Mouse (Mus musculus): ENCODE data around the gene Scoc. TPM values are rescaled to one million over a fixed set of nuclear protein-coding genes. Genes with fewer than 3 reads are reported as not detected.

The Scoc gene
- total and polyA plus RNA-seq, 3 experiments, result 28.9 to 79.7 (median 34.5) TPM

- no peak overlapping the region for H3K9ac ChIP-seq (ENCODE audit: insufficient read depth, low read depth)
- in situ Hi-C loops (cut with MboI; ENCODE audit: low pct_ligation_motif_present, low pct_unique_long_range_greater_than_20kb, low sequenced_read_pairs), result no loop called here
- H3K4me2 ChIP-seq (ENCODE audit: insufficient read depth, low read depth, poor library complexity, severe bottlenecking), result no peak overlapping the region
Observed at GRCm38 (mm10) chr8:83405548-83405947, 52.6 kb downstream of the Scoc start.

GRCm38 (mm10) chr8:83397726-83398125 is 60.5 kb downstream of the Scoc start:
- Histone ChIP-seq H3K27ac (ENCODE audit: insufficient read depth, low read depth) (no peak overlapping the region), H3K9me3 (replicated peaks; ENCODE audit: low read length) (peaks cover 5% of the 10 kb centered on the region), H3K79me2 (replicated peaks; ENCODE audit: control insufficient read depth, extremely low read depth, insufficient read depth, poor library complexity, severe bottlenecking) (no peaks in the 10 kb centered on the region), H3K27me3 (replicated peaks) (no peaks in the 10 kb centered on the region), H3K36me3 (replicated peaks in 1 of 2; ENCODE audit: control insufficient read depth in 1 of 2, insufficient read depth in 1 of 2, low read length in 1 of 2) (no peaks in the 10 kb centered on the region), H3K4me3 (replicated peaks in 1 of 3; ENCODE audit: low read depth in 2 of 3, low read length in 2 of 3, poor library complexity in 1 of 3) (no peak overlapping the region), H3K4me2 (ENCODE audit: insufficient read depth, low read depth, poor library complexity, severe bottlenecking) (no peak overlapping the region), H3K4me1 (ENCODE audit: control insufficient read depth in 1 of 2, insufficient read depth in 2 of 2) (peaks cover 4 to 20% of the 10 kb centered on the region in 2 experiments), H3K9ac (ENCODE audit: insufficient read depth, low read depth) (no peak overlapping the region)
- no peak for TF ChIP-seq SIN3A (IDR thresholded peaks at IDR 0.05; ENCODE audit: low read length)
- TF ChIP-seq IRF4 (IDR thresholded peaks at IDR 0.05; ENCODE audit: low read depth, low read length), result no peak
- dilution Hi-C loops (cut with MboI; ENCODE audit: extremely low pct_ligation_motif_present, extremely low pct_unique_long_range_greater_than_20kb, low sequenced_read_pairs), result no loop called here
- no peak for DNase-seq (ENCODE audit: extremely low read depth)
- in situ Hi-C loops (cut with MboI; ENCODE audit: low pct_ligation_motif_present, low pct_unique_long_range_greater_than_20kb, low sequenced_read_pairs), result no loop called here

More at GRCm38 (mm10) chr8:83405548-83405947, 52.6 kb downstream of the Scoc start:
- Histone ChIP-seq H3K4me3 (replicated peaks in 1 of 3; ENCODE audit: low read depth in 2 of 3, low read length in 2 of 3, poor library complexity in 1 of 3) (no peak overlapping the region), H3K79me2 (replicated peaks; ENCODE audit: control insufficient read depth, extremely low read depth, insufficient read depth, poor library complexity, severe bottlenecking) (no peaks in the 10 kb centered on the region), H3K27ac (ENCODE audit: insufficient read depth, low read depth) (no peak overlapping the region), H3K27me3 (replicated peaks) (no peaks in the 10 kb centered on the region), H3K36me3 (replicated peaks in 1 of 2; ENCODE audit: control insufficient read depth in 1 of 2, insufficient read depth in 1 of 2, low read length in 1 of 2) (no peaks in the 10 kb centered on the region), H3K9me3 (replicated peaks; ENCODE audit: low read length) (no peaks in the 10 kb centered on the region), H3K4me1 (ENCODE audit: control insufficient read depth in 1 of 2, insufficient read depth in 2 of 2) (no peaks in the 10 kb centered on the region)
- dilution Hi-C loops (cut with MboI; ENCODE audit: extremely low pct_ligation_motif_present, extremely low pct_unique_long_range_greater_than_20kb, low sequenced_read_pairs), result no loop called here
- TF ChIP-seq UBTF (IDR thresholded peaks at IDR 0.05; ENCODE audit: low read depth, low read length), result no peak
- no peak for DNase-seq (ENCODE audit: extremely low read depth)

- Histone ChIP-seq H3K27me3 (replicated peaks) (no peaks in the 10 kb centered on the region), H3K36me3 (replicated peaks in 1 of 2; ENCODE audit: control insufficient read depth in 1 of 2, insufficient read depth in 1 of 2, low read length in 1 of 2) (no peaks in the 10 kb centered on the region), H3K9ac (ENCODE audit: insufficient read depth, low read depth) (no peak overlapping the region), H3K4me1 (ENCODE audit: control insufficient read depth in 1 of 2, insufficient read depth in 2 of 2) (peaks cover 4 to 20% of the 10 kb centered on the region in 2 experiments), H3K79me2 (replicated peaks; ENCODE audit: control insufficient read depth, extremely low read depth, insufficient read depth, poor library complexity, severe bottlenecking) (no peaks in the 10 kb centered on the region), H3K9me3 (replicated peaks; ENCODE audit: low read length) (peaks cover 5% of the 10 kb centered on the region), H3K27ac (ENCODE audit: insufficient read depth, low read depth) (no peak overlapping the region), H3K4me2 (ENCODE audit: insufficient read depth, low read depth, poor library complexity, severe bottlenecking) (no peak overlapping the region), H3K4me3 (replicated peaks in 1 of 3; ENCODE audit: low read depth in 2 of 3, low read length in 2 of 3, poor library complexity in 1 of 3) (no peak overlapping the region)
- in situ Hi-C loops (cut with MboI; ENCODE audit: low pct_ligation_motif_present, low pct_unique_long_range_greater_than_20kb, low sequenced_read_pairs) (no loop called here), dilution Hi-C loops (cut with MboI; ENCODE audit: extremely low pct_ligation_motif_present, extremely low pct_unique_long_range_greater_than_20kb, low sequenced_read_pairs) (no loop called here)
- no peak for DNase-seq (ENCODE audit: extremely low read depth)
- TF ChIP-seq NELFE (IDR thresholded peaks at IDR 0.05; ENCODE audit: low read depth, low read length) (no peak), ZKSCAN1 (IDR thresholded peaks at IDR 0.05; ENCODE audit: borderline replicate concordance, low read depth, low read length) (no peak), HCFC1 (IDR thresholded peaks at IDR 0.05; ENCODE audit: low read depth, low read length) (no peak), CTCF (conservative IDR thresholded peaks at IDR 0.05 in 1 of 2, IDR thresholded peaks at IDR 0.05 in 1 of 2; ENCODE audit: low read depth in 2 of 2, low read length in 2 of 2) (no peak), E2F4 (IDR thresholded peaks at IDR 0.05; ENCODE audit: insufficient replicate concordance, low read depth, low read length) (no peak), POLR2A (IDR thresholded peaks at IDR 0.05; ENCODE audit: low read depth, low read length) (no peak), BHLHE40 (IDR thresholded peaks at IDR 0.05; ENCODE audit: low read depth, low read length) (no peak), CHD1 (IDR thresholded peaks at IDR 0.05; ENCODE audit: low read depth, low read length) (no peak), MYC (IDR thresholded peaks at IDR 0.05; ENCODE audit: low read depth, low read length) (no peak), MXI1 (IDR thresholded peaks at IDR 0.05; ENCODE audit: low read depth, low read length) (no peak), MEF2A (IDR thresholded peaks at IDR 0.05; ENCODE audit: borderline replicate concordance, low read depth, low read length) (no peak), IRF4 (IDR thresholded peaks at IDR 0.05; ENCODE audit: low read depth, low read length) (no peak), USF2 (conservative IDR thresholded peaks at IDR 0.05; ENCODE audit: low read depth, low read length) (no peak), EP300 (IDR thresholded peaks at IDR 0.05; ENCODE audit: low read length) (no peak), PAX5 (IDR thresholded peaks at IDR 0.05; ENCODE audit: low read length) (no peak)
Observed at GRCm38 (mm10) chr8:83396680-83397079, 61.5 kb downstream of the Scoc start.

Measured in CH12.LX (cell line).